Mouse (Mus musculus): ENCODE measurements around the gene Gm45844. TPM values are rescaled to one million over a fixed set of nuclear protein-coding genes. Genes with fewer than 3 reads are reported as not detected.
"Not testable (repeated sequence)": the region's sequence is repeated elsewhere in the genome, so short reads cannot be mapped to it uniquely, and the experiment has no call there.

The Gm45844 gene
- 3.3 and 3.8 TPM in 2 replicates for polyA plus RNA-seq (2016; fragmentation: Nextera tagmentation; extraction: Ambion mirVana)

DNA sequence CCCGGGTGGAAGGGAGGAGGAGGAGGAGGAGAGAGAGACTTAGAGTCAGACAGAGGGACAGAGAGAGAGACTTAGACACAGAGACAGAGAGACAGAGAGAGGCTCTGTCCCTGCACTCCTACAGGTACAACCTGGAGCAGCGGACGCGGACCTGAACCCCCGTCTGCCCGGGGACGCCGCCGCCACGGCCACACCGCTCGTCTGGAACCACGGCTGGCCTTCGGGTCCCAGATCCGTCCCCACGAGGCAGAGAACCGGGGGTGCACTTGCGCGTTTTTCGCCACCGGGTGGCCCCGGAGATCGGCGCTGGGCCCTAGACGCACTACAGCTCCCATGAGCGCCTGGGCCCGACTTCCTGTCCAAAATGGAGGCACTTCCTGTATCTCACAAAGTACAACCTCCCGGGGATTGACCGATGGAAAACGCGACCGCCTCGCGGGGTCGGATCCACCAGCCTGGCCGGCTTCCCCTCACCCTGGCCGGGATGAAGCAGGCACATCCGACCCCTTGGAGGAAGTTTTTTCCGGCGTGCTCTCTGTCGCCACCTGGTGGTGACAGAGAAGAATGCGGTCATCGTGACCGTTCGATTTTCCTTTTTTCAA, at the start of gene Gm45844:
TSS of gene Gm45844 (minus strand) at position 324 of the 602 bp plus-strand sequence.
- H3K9me3 ChIP-seq; H3K4me1 ChIP-seq; H3K36me3 ChIP-seq; H3K9ac ChIP-seq (replicated peaks); H3K27me3 ChIP-seq: not testable (repeated sequence)
- ATAC-seq (ENCODE audit: low FRiP score, low read depth) = peak; percentile 99
- 39% methylated on average over 45 of the region's 45 CpGs for WGBS
- H3K4me2 ChIP-seq (replicated peaks) = peak within 1 kb of the TSS; percentile 21
- peak within 1 kb of the TSS; percentile 19 for H3K4me3 ChIP-seq
- peak within 1 kb of the TSS; percentile 35; the same call in 1 of the 2 replicates for H3K27ac ChIP-seq (replicated peaks)

- H3K27ac ChIP-seq (replicated peaks) = no peak overlapping the region
- H3K36me3 ChIP-seq = peaks cover 55% of the 10 kb centered on the region
- 84% methylated on average over 16 of the region's 16 CpGs for WGBS
Measured at GRCm38 (mm10) chr7:7295595-7295994, 17.5 kb upstream of the Gm45844 start.

GRCm38 (mm10) chr7:7281383-7281782, 3.3 kb upstream of the Gm45844 start:
- Histone ChIP-seq H3K27me3 (no peaks in the 10 kb centered on the region), H3K9ac (replicated peaks) (no peak overlapping the region), H3K4me3 (no peak overlapping the region), H3K4me1 (no peaks in the 10 kb centered on the region), H3K4me2 (replicated peaks) (no peak overlapping the region), H3K36me3 (peaks cover 29% of the 10 kb centered on the region), H3K9me3 (peaks cover 3% of the 10 kb centered on the region; the same call in 1 of the 2 replicates), H3K27ac (replicated peaks) (no peak overlapping the region)
- 89% methylated on average over 1 of the region's 1 CpGs for WGBS
- ATAC-seq (ENCODE audit: low FRiP score, low read depth) = no peak

More at GRCm38 (mm10) chr7:7295595-7295994, 17.5 kb upstream of the Gm45844 start:
- no peaks in the 10 kb centered on the region for H3K9me3 ChIP-seq
- no peak for ATAC-seq (ENCODE audit: low FRiP score, low read depth)
- no peaks in the 10 kb centered on the region for H3K27me3 ChIP-seq
- no peaks in the 10 kb centered on the region; the same call in 1 of the 2 replicates for H3K4me1 ChIP-seq
- H3K4me2 ChIP-seq (replicated peaks) = no peak overlapping the region
- H3K9ac ChIP-seq (replicated peaks) = no peak overlapping the region
- no peak overlapping the region for H3K4me3 ChIP-seq

DNA sequence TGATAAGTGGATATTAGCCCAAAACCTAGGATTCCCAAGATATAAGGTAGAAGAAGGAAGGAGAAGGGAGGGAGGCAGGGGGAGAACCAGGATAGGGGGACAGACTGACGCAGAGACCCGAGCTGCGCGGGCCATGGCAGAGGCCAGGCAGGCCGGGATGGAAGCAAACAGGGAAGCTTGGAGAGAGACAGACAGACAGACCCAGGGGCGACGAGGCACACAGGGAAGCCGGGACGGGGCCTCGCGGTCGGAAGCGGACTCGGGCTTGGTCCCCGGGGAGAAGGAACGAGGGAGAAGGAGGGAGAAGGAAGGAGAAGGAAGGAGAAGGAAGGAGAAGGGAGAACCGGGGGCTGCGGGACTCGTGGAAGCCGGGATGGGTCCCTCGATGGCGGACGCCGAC, 533 bp downstream of the Gm45844 start:
- H3K4me3 ChIP-seq = peak overlapping the region; percentile 19
- not testable (repeated sequence) for H3K27me3 ChIP-seq; H3K9ac ChIP-seq (replicated peaks); H3K4me1 ChIP-seq; H3K36me3 ChIP-seq; H3K9me3 ChIP-seq
- WGBS = 46% methylated on average over 24 of the region's 24 CpGs
- peak; percentile 66 for ATAC-seq (ENCODE audit: low FRiP score, low read depth)
- H3K27ac ChIP-seq (replicated peaks) = peak overlapping the region; percentile 35; the same call in 1 of the 2 replicates
- H3K4me2 ChIP-seq (replicated peaks) = peak overlapping the region; percentile 21

DNA sequence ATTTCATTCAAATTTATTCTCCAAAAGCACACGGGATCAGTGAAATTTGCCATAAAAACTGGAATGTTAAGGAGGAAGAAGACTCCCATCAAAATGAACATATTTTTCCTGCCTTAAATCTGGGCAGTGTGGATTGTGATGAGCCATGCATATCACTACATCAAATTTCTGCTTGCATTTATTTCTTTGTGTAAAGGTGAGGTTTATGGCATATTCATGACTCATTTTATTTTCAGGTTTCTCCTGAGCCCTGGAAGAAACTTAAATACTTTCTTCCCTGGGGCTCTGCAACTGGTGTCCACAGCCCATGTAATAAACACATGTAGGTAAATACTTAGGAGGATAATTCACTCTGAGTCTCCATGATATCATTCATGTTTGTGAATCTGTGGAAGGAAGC, 30.9 kb downstream of the Gm45844 start, which contains the start of gene Vmn2r29:
TSS of gene Vmn2r29 (minus strand) at position 101 of the 400 bp plus-strand sequence.
- ATAC-seq (ENCODE audit: low FRiP score, low read depth); H3K4me1 ChIP-seq: not testable (repeated sequence)
- no CpG with 5 or more reads among the region's 1 CpGs for WGBS

GRCm38 (mm10) chr7:7209313-7210151, 68.6 kb downstream of the Gm45844 start, which contains the start of gene Zfp772:
Gene Zfp772, minus strand, starts transcription at chr7:7209998.
- H3K4me1 ChIP-seq; H3K36me3 ChIP-seq; H3K27ac ChIP-seq (replicated peaks); H3K9me3 ChIP-seq; H3K27me3 ChIP-seq: not testable (repeated sequence)
- H3K9ac ChIP-seq (replicated peaks) = peak within 1 kb of the TSS; percentile 57
- H3K4me3 ChIP-seq = peak within 1 kb of the TSS; percentile 51
- WGBS = 2% methylated on average over 24 of the region's 24 CpGs
- H3K4me2 ChIP-seq (replicated peaks) = peak within 1 kb of the TSS; percentile 59
- peak; percentile 54; the same call in 1 of the 2 replicates for ATAC-seq (ENCODE audit: low FRiP score, low read depth)

More for the DNA sequence above, 30.9 kb downstream of the Gm45844 start, which contains the start of gene Vmn2r29:
- not testable (repeated sequence) for H3K36me3 ChIP-seq; H3K9ac ChIP-seq (replicated peaks); H3K27ac ChIP-seq (replicated peaks); H3K4me2 ChIP-seq (replicated peaks); H3K27me3 ChIP-seq; H3K4me3 ChIP-seq; H3K9me3 ChIP-seq

DNA sequence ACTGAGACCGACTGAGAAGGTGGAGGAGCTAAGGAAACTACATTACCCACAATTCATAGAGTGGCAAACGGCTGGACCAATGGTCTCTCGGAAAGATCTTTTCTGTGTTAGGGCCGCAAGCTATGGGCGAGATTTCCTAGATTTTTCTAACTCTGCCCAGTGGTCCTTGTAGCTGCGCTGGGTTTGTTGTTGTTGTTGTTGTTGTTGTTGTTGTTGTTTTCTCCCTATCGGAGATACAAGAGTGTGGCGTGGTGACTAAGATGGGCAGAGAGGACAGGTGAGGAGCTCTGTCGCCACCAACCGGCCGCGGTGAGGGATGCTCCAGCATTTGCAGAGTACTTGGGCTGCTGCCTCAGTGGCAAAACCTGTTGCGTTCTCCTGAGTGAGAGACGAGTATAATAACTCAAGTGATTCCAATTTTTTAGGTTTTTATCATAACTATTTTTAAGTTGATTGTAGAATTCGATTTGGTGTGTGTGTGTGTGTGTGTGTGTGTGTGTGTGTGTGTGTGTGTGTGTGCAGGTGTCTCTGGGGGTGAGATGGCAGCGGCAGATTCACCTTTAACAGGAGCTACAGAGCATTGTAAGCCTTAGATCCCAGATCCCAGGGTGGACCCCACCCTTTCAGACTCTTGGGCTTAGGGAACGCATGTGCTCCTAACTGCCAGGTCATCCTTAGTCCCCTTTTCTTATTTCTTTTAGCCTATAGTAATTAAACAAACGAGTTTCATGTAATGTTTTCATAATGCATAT, 89.7 kb downstream of the Gm45844 start:
- Histone ChIP-seq H3K27ac (replicated peaks) (no peak overlapping the region), H3K9me3 (no peaks in the 10 kb centered on the region), H3K27me3 (no peaks in the 10 kb centered on the region), H3K36me3 (0 out of 2 replicates have a peak, but pooled peaks cover 5% of the 10 kb centered on the region), H3K4me2 (replicated peaks) (peak overlapping the region; percentile 46), H3K4me3 (peak overlapping the region; percentile 51), H3K9ac (replicated peaks) (0 out of 2 replicates have a peak overlapping the region, but pooled peaks have one; percentile 16), H3K4me1 (no peaks in the 10 kb centered on the region)
- WGBS = 13% methylated on average over 18 of the region's 18 CpGs
- peak; percentile 98 for ATAC-seq (ENCODE audit: low FRiP score, low read depth)

DNA sequence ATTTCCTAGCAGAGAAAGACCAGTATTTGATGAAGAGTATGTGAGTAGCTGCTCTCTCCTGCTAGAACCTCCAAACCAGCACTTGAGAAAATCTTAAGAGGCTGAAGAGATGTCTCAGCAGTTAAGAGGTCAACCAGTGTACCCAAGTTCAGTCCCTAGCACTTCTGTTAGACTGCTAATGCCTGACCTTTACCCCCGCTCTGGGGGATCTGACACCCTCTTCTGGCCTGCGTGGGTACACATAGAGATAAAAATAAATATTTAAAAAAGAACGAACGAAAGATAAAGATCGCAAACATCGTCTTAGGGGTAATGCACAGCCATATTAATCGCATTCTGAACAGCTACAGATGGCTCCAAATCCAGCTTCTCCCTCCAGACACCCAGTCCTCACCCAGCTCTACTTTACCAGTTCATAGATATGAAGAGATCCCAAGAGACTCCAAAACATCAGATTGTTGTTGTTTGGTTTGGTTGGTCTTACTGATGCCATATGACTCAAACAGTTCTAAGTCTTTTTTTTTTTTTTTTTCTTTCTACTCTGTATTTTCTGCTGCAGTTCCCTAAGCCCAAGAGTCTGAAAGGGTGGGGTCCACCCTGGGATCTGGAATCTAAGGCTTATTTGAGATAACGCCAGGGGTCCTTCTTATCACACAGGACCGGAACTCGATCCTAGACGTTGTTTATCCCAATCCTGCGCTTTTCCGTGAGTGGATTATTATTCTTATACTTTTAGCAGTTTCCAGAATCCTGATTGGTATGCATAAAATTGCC, 90.5 kb downstream of the Gm45844 start:
- peaks cover 11% of the 10 kb centered on the region for H3K36me3 ChIP-seq
- no peaks in the 10 kb centered on the region for H3K9me3 ChIP-seq
- H3K27me3 ChIP-seq = no peaks in the 10 kb centered on the region
- no peaks in the 10 kb centered on the region for H3K4me1 ChIP-seq
- peak overlapping the region; percentile 46 for H3K4me2 ChIP-seq (replicated peaks)
- peak; percentile 81 for ATAC-seq (ENCODE audit: low FRiP score, low read depth)
- no peak overlapping the region for H3K9ac ChIP-seq (replicated peaks)
- WGBS = 40% methylated on average over 13 of the region's 13 CpGs
- no peak overlapping the region for H3K27ac ChIP-seq (replicated peaks)
- H3K4me3 ChIP-seq = peak overlapping the region; percentile 51

- ATAC-seq (ENCODE audit: low FRiP score, low read depth) = no peak
- Histone ChIP-seq H3K27me3 (no peaks in the 10 kb centered on the region), H3K4me2 (replicated peaks) (no peak overlapping the region), H3K36me3 (peaks cover 28% of the 10 kb centered on the region), H3K4me3 (no peak overlapping the region), H3K4me1 (no peaks in the 10 kb centered on the region), H3K9ac (replicated peaks) (no peak overlapping the region), H3K9me3 (no peaks in the 10 kb centered on the region), H3K27ac (replicated peaks) (no peak overlapping the region)
- 83% methylated on average over 1 of the region's 1 CpGs for WGBS
Measured at GRCm38 (mm10) chr7:7185897-7186296, 92.2 kb downstream of the Gm45844 start.

- H3K4me2 ChIP-seq (replicated peaks) = peak within 1 kb of the TSS; percentile 74
- peak within 1 kb of the TSS; percentile 77 for H3K4me3 ChIP-seq
- no peaks in the 10 kb centered on the region for H3K27me3 ChIP-seq
- H3K9ac ChIP-seq (replicated peaks) = peak within 1 kb of the TSS; percentile 71
- H3K9me3 ChIP-seq = no peaks in the 10 kb centered on the region
- H3K4me1 ChIP-seq = peaks cover 7% of the 10 kb centered on the region
- H3K27ac ChIP-seq (replicated peaks) = no peak within 1 kb of the TSS
- peaks cover 16% of the 10 kb centered on the region for H3K36me3 ChIP-seq
- ATAC-seq (ENCODE audit: low FRiP score, low read depth) = peak; percentile 97
- WGBS = 2% methylated on average over 26 of the region's 26 CpGs
Measured at GRCm38 (mm10) chr7:7171227-7172147, 106.6 kb downstream of the Gm45844 start, which contains the start of gene Zfp418. Gene Zfp418, plus strand, starts transcription at chr7:7171330.

Measured in midbrain, embryonic 12.5 days (tissue).